In genomic region chr9:5605015-5605414, GRCm38 (mm10) we compare ENCODE assay signal across 23 mouse cellular contexts.
A peak's percentile ranks its signal among the peaks of the same experiment; 100 is the strongest.
DNase-seq lines count a peak whose midpoint lies in the region; ATAC-seq and TF ChIP-seq lines count a peak whose summit lies in the region.
"Had no signal": no experiment of that assay in that cellular context is flagged by ENCODE, and none has a peak within 500 bp of the region (broad histone marks: within the 10 kb centered on the region; RNA-seq: fewer than 3 reads in every experiment).

No protein-coding gene starts in this region.

- H3K9ac ChIP-seq in CH12.LX (ENCODE audit: insufficient read depth, low read depth) (no peak overlapping the region), ES-E14 (ENCODE audit: insufficient read depth, low read depth, low read length, poor library complexity, severe bottlenecking) (no peak overlapping the region), MEL (ENCODE audit: control insufficient read depth, low read depth, low read length, poor library complexity, severe bottlenecking) (no peak overlapping the region)
- no peak overlapping the region for H3K9ac ChIP-seq in midbrain, postnatal 0 days (replicated peaks; ENCODE audit: low read length, poor library complexity, severe bottlenecking)

- no peak for DNase-seq in CH12.LX (ENCODE audit: extremely low read depth)
- DNase-seq in ES-E14 (ENCODE audit: low read depth, low spot score) = no peak
- no peak for DNase-seq in MEL (ENCODE audit: low read depth, low spot score)
- DNase-seq in gastrocnemius, postnatal 25 days = no peak
- DNase-seq in midbrain, postnatal 0 days (ENCODE audit: low spot score) = no peak
- DNase-seq in embryo, embryonic 9.5 days (ENCODE audit: extremely low spot score) = no peak
- DNase-seq: adrenal gland, adult 2 months; adrenal gland, adult 8-10 months; adrenal gland, postnatal 10 days; adrenal gland, postnatal 14 days; adrenal gland, postnatal 25 days; adrenal gland, postnatal 36 days; B cell, adult 2 months; cerebellum, adult 11 months; cerebellum, adult 11-12 months; cerebellum, adult 18-20 months; cerebellum, adult 2 months; cerebellum, adult 8-10 months; cerebellum, adult 9-10 months had no signal

- dilution Hi-C loops in CH12.LX (cut with MboI; ENCODE audit: extremely low pct_ligation_motif_present, extremely low pct_unique_long_range_greater_than_20kb, low sequenced_read_pairs) = no loop called here

- H3K4me1 ChIP-seq in CH12.LX (ENCODE audit: control insufficient read depth in 1 of 2, insufficient read depth in 2 of 2) (no peaks in the 10 kb centered on the region), ES-E14 (ENCODE audit: control insufficient read depth in 2 of 2, insufficient read depth in 2 of 2, low read length in 2 of 2, poor library complexity in 1 of 2) (no peaks in the 10 kb centered on the region), MEL (ENCODE audit: control insufficient read depth in 1 of 2, insufficient read depth in 2 of 2, low read length in 2 of 2) (no peaks in the 10 kb centered on the region)
- no peaks in the 10 kb centered on the region for H3K4me1 ChIP-seq in midbrain, postnatal 0 days (ENCODE audit: insufficient read depth, low read length)

- no peak overlapping the region for H3K4me3 ChIP-seq in CH12.LX (replicated peaks in 1 of 3; ENCODE audit: low read depth in 2 of 3, low read length in 2 of 3, poor library complexity in 1 of 3)
- no peak overlapping the region for H3K4me3 ChIP-seq in ES-E14 (ENCODE audit: insufficient read depth in 1 of 2, low read depth in 1 of 2, low read length in 2 of 2, poor library complexity in 1 of 2, severe bottlenecking in 1 of 2)
- no peak overlapping the region for H3K4me3 ChIP-seq in MEL (ENCODE audit: control insufficient read depth in 1 of 2, insufficient read depth in 1 of 2, low read depth in 2 of 2, low read length in 2 of 2)
- H3K4me3 ChIP-seq in midbrain, postnatal 0 days (ENCODE audit: low read depth, low read length) = no peak overlapping the region

- H3K27me3 ChIP-seq in CH12.LX (replicated peaks) (no peaks in the 10 kb centered on the region), MEL (ENCODE audit: control insufficient read depth in 1 of 2, insufficient read depth in 2 of 2, low read length in 2 of 2) (no peaks in the 10 kb centered on the region)
- no peaks in the 10 kb centered on the region for H3K27me3 ChIP-seq in midbrain, postnatal 0 days (ENCODE audit: insufficient read depth, low read length)
- H3K27me3 ChIP-seq: Patski had no signal

- no peaks in the 10 kb centered on the region for H3K36me3 ChIP-seq in CH12.LX (replicated peaks in 1 of 2; ENCODE audit: control insufficient read depth in 1 of 2, insufficient read depth in 1 of 2, low read length in 1 of 2)
- no peaks in the 10 kb centered on the region for H3K36me3 ChIP-seq in ES-E14 (ENCODE audit: control insufficient read depth, insufficient read depth, low read length, poor library complexity, severe bottlenecking)
- H3K36me3 ChIP-seq in MEL (ENCODE audit: control insufficient read depth in 1 of 2, insufficient read depth in 2 of 2, low read length in 2 of 2) = no peaks in the 10 kb centered on the region
- H3K36me3 ChIP-seq in midbrain, postnatal 0 days (ENCODE audit: insufficient read depth, low read length) = no peaks in the 10 kb centered on the region
- H3K36me3 ChIP-seq: G1E had no signal

- H3K79me2 ChIP-seq in CH12.LX (replicated peaks; ENCODE audit: control insufficient read depth, extremely low read depth, insufficient read depth, poor library complexity, severe bottlenecking) (no peaks in the 10 kb centered on the region), MEL (ENCODE audit: control insufficient read depth, insufficient read depth, low read length, poor library complexity) (no peaks in the 10 kb centered on the region)

- TF ChIP-seq RAD21 in CH12.LX (IDR thresholded peaks at IDR 0.05; ENCODE audit: low read depth, low read length) = no peak
- no peak for TF ChIP-seq RAD21 in MEL (IDR thresholded peaks at IDR 0.05; ENCODE audit: low read depth, low read length)

- H3K27ac ChIP-seq in CH12.LX (ENCODE audit: insufficient read depth, low read depth) (no peak overlapping the region), ES-E14 (ENCODE audit: insufficient read depth, low read depth, low read length, poor library complexity, severe bottlenecking) (no peak overlapping the region), MEL (ENCODE audit: control insufficient read depth, low read depth, low read length) (no peak overlapping the region)
- H3K27ac ChIP-seq in midbrain, postnatal 0 days (ENCODE audit: low read depth, low read length) = no peak overlapping the region

- TF ChIP-seq EP300 in CH12.LX (IDR thresholded peaks at IDR 0.05; ENCODE audit: low read length) = no peak
- no peak for TF ChIP-seq EP300 in MEL (IDR thresholded peaks at IDR 0.05; ENCODE audit: low read depth in 1 of 2, low read length in 2 of 2)

- TF ChIP-seq POLR2A in CH12.LX (IDR thresholded peaks at IDR 0.05; ENCODE audit: low read depth, low read length) = no peak
- TF ChIP-seq POLR2A in MEL (IDR thresholded peaks at IDR 0.05; ENCODE audit: control insufficient read depth in 1 of 2, insufficient read depth in 1 of 2, low read depth in 1 of 2, low read length in 2 of 2, poor library complexity in 1 of 2) = no peak

- in situ Hi-C loops in CH12.LX (cut with MboI; ENCODE audit: low pct_ligation_motif_present, low pct_unique_long_range_greater_than_20kb, low sequenced_read_pairs) (no loop called here), ES-E14 (cut with MboI; ENCODE audit: low sequenced_read_pairs in 2 of 2, unreplicated experiment in 2 of 2) (no loop called here)

- H3K9me3 ChIP-seq in CH12.LX (replicated peaks; ENCODE audit: low read length) (no peaks in the 10 kb centered on the region), ES-E14 (ENCODE audit: control insufficient read depth, insufficient read depth, low read depth, low read length) (no peaks in the 10 kb centered on the region), MEL (replicated peaks; ENCODE audit: insufficient read depth, low read length) (no peaks in the 10 kb centered on the region)
- H3K9me3 ChIP-seq in midbrain, postnatal 0 days (ENCODE audit: low read length) = no peaks in the 10 kb centered on the region
- H3K9me3 ChIP-seq: G1E had no signal

- ATAC-seq in midbrain, postnatal 0 days (ENCODE audit: low FRiP score) = no peak
- ATAC-seq: activated CD4-positive, CD25-positive, alpha-beta regulatory T cell, adult 4 months; CD4-positive, CD25-positive, alpha-beta regulatory T cell, adult 4 months; Patski had no signal

- no peak overlapping the region for H3K4me2 ChIP-seq in CH12.LX (ENCODE audit: insufficient read depth, low read depth, poor library complexity, severe bottlenecking)
- H3K4me2 ChIP-seq in midbrain, postnatal 0 days (ENCODE audit: low read depth, low read length, poor library complexity, severe bottlenecking) = no peak overlapping the region

- TF ChIP-seq CTCF in CH12.LX (conservative IDR thresholded peaks at IDR 0.05 in 1 of 2, IDR thresholded peaks at IDR 0.05 in 1 of 2; ENCODE audit: low read depth in 2 of 2, low read length in 2 of 2) (no peak), MEL (IDR thresholded peaks at IDR 0.05 in 2 of 3, conservative IDR thresholded peaks at IDR 0.05 in 1 of 3; ENCODE audit: control insufficient read depth in 1 of 3, insufficient read depth in 1 of 3, low read depth in 2 of 3, low read length in 3 of 3, poor library complexity in 1 of 3, severe bottlenecking in 1 of 3) (no peak)
- TF ChIP-seq CTCF in midbrain, postnatal 0 days (IDR thresholded peaks at IDR 0.05) = no peak

TF ChIP-seq in CH12.LX, 34 proteins besides CTCF, POLR2A, EP300 and RAD21:
- TF ChIP-seq CHD2 (IDR thresholded peaks at IDR 0.05; ENCODE audit: low read length) = no peak
- peak; percentile 90 for TF ChIP-seq MAFK (IDR thresholded peaks at IDR 0.05; ENCODE audit: insufficient replicate concordance, low read length)
TF ChIP-seq in CH12.LX: peak in this region for 1.

TF ChIP-seq in ES-E14, 5 proteins besides CTCF, POLR2A, EP300 and RAD21:
- TF ChIP-seq ZC3H11A (IDR thresholded peaks at IDR 0.05; ENCODE audit: borderline replicate concordance, low read depth, low read length) = no peak
- peak; percentile 88 for TF ChIP-seq MAFK (IDR thresholded peaks at IDR 0.05; ENCODE audit: insufficient read depth, low read depth, low read length)
- no peak for TF ChIP-seq HCFC1 (IDR thresholded peaks at IDR 0.05; ENCODE audit: borderline replicate concordance, insufficient read depth, low read length)

TF ChIP-seq in MEL, 35 proteins besides CTCF, POLR2A, EP300 and RAD21:
- TF ChIP-seq POLR2AphosphoS2 (IDR thresholded peaks at IDR 0.05; ENCODE audit: low read length) (no peak), MAFK (IDR thresholded peaks at IDR 0.05; ENCODE audit: borderline replicate concordance, low read depth, low read length) (peak; percentile 85), GATA1 (IDR thresholded peaks at IDR 0.05; ENCODE audit: low read depth, low read length) (no peak)

Comparison
In these comparisons a context has a peak if more than half of its experiments do, and no peak if none do; other contexts are left out.
1. Of the 35 proteins assayed by ChIP-seq in both MEL and CH12.LX: peak only in MEL: none; only in CH12.LX: none; in both: MAFK; in neither: 34.